Mouse (Mus musculus) brain, embryonic 18.5 days (tissue): ENCODE results near the gene Lhx5.

Experiments
- DNase-seq: peaks from one replicate; pipeline ENCODE4 v3.0.0-alpha.2; 2012; ENCODE audit warnings: low read depth, low spot score

Lhx5 gene

GRCm38 (mm10) chr5:120432486-120433015, 1.1 kb downstream of the Lhx5 start:
- no peak for DNase-seq

DNA sequence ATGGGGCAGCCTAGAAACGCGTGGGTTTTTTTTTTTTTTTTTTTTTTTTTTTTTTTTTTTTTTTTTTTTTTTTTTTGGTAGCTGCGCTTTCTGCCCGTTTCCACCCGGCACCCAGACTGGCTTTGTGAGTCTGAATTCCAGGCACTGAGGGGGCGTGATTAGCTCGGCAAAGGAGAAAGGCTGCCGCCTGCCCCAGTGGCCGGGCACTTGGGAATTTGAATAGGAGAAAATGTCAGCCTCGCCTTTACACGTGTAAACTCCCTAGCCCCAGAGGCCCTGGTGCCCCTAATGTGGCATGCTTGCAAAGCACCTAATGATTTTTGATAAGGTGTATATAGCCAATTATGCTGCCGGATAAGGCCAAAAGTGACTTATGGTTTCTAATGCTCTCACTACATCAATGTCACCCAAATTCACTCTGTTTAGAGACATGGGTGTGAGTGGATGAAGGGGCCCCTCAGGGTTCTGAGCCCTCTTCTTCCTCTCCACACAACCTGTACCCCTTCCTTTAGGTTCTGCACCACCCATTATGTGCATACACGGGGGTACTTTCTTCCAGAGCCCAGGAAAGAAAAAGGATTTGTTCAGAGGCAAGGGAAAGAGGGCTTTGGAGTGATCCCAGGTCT, 1.7 kb downstream of the Lhx5 start:
- no peak for DNase-seq

GRCm38 (mm10) chr5:120434231-120434735, 2.8 kb downstream of the Lhx5 start:
- DNase-seq = no peak

GRCm38 (mm10) chr5:120435006-120435681, 3.6 kb downstream of the Lhx5 start:
- no peak for DNase-seq

DNA sequence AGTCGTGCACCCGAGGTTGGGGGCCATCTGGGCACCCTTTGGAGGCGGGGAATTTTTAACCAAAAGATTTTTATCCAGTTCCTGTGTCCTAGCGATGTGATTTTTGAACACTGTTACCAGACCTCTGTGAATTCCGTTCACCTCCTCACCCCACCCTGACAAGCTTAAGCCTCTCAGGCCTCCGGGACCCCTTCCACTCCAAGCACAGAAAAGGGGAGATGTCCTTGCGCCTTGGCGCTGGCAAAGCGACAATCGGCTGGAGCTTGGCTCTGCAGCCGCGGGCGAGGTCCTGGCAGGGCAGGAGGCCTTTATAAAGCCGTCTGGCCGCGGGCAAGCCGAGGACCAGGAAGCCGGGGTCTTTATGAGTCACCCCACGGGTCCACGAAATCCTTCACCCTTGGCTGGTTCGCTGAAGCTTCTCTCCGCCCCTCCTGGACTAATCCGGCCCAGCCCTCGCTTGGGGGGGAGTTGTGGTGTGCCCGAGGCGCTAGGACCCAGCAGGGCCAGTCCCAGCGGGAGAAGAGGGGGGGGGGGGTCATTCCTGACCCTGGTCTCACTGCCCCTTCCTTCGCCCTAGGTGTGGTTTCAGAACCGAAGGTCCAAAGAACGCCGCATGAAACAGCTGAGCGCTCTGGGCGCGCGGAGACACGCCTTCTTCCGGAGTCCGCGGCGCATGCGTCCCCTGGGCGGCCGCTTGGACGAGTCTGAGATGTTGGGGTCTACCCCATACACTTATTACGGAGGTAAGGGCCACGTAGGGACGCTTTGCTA, 4.4 kb downstream of the Lhx5 start:
- no peak for DNase-seq

GRCm38 (mm10) chr5:120436885-120437495, 5.5 kb downstream of the Lhx5 start:
- DNase-seq = no peak

DNA sequence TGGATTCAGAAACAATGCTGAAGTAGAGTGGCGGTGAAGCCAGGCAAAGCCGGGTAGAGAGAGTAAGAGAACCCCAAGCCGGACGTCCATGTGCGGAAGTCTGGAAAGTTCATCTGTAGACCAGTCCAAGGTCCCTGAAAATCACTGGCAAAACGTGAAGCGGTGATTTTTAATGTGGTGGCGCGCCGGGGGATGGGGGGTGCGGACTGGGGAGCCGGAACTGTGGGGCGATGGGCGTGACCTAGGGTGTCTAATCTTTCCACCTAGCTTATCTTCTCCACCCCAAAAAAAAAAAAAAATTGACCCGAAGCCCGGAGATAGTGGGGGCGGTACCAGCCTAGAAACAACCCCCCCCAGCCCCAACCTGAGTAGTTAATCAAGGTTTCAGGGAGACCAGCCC, 6.0 kb downstream of the Lhx5 start:
- DNase-seq = no peak

GRCm38 (mm10) chr5:120437986-120438385, 6.5 kb downstream of the Lhx5 start:
- DNase-seq = no peak

DNA sequence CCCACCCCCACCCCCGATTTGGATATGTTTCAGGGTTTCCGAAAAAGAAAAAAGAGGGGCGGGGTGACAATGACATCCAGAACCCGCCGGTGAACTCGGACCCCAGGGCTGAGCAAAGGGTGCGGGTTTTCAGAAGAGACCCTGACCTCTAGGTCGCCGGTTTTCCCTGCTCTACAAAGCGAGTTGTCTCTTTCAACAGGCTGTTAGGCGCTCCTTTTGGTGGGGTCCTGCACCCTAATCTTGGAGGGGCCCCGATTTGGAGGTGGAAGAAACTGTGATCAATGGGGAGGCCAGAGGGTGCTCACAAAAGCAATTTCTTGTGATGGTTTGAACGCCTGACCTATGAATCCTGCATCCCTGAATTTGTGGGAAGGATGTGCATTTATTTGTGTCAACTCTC, 7.0 kb downstream of the Lhx5 start:
- no peak for DNase-seq

GRCm38 (mm10) chr5:120438991-120439710, 7.7 kb downstream of the Lhx5 start:
- no peak for DNase-seq

DNA sequence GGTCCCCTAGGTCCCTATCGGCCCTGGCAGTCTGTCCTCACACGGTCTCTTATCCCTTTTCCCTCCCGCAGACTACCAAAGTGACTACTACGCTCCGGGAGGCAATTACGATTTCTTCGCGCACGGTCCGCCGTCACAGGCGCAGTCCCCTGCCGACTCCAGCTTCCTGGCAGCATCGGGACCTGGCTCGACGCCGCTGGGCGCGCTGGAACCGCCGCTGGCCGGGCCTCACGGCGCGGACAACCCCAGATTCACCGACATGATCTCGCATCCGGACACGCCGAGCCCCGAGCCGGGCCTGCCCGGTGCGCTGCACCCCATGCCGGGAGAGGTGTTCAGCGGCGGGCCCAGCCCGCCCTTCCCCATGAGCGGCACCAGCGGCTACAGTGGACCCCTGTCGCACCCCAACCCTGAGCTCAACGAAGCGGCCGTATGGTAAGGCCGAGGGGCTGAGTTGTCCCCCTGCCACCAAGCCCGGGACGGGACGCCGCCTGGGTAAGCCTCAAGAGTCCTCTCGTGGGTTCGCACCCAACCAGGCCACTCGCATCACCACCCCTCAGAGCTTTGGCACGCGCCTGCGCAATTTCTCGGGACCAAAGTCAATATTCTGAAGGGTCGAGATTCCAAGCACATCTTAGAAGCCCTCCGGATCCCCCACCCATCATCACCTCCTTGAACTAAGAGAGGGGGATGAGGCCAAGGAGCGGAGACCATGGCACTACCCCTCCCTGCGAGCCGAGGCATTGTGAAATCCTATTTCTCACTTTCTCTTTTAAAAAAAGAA, 8.6 kb downstream of the Lhx5 start:
- DNase-seq = no peak

DNA sequence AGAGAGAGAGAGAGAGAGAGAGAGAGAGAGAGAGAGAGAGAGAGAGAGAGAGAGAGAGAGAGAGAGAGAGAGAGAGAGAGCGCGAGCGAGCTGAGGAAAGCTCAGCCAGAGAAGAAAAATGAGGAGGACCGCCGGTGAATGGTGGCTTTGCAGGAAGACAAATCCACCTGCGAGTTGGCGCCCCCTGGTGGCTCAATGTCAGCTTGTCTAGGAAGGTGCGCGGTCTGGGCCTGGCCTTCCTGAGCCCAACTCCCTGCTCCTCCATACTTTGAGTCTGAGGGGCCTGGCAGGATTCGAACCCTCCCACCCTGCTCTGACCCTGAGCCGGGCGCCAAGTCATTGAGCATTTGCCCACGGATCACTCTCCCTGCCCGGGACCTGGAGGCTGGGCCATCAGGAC, 9.2 kb downstream of the Lhx5 start:
- peak; percentile 64 for DNase-seq

DNA sequence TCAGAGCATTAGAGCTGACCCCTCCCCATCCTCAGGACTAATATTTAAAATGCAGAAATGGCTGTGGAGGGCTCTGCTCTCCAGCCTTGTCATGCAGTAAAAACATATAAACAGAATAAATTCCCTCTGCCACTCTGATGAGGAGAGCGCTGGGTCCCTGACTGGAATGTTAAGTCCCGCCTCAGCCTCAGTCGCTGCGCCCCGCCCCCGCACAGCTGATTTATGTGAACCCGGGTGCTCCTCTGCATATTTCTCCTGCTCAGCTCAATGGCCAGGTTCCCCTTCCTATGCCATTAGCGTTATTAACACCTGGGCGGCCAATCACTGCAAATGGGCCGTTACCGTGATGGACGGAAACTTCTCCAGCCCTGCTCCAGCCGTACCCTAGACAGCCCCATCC, 15.8 kb downstream of the Lhx5 start:
- no peak for DNase-seq

DNA sequence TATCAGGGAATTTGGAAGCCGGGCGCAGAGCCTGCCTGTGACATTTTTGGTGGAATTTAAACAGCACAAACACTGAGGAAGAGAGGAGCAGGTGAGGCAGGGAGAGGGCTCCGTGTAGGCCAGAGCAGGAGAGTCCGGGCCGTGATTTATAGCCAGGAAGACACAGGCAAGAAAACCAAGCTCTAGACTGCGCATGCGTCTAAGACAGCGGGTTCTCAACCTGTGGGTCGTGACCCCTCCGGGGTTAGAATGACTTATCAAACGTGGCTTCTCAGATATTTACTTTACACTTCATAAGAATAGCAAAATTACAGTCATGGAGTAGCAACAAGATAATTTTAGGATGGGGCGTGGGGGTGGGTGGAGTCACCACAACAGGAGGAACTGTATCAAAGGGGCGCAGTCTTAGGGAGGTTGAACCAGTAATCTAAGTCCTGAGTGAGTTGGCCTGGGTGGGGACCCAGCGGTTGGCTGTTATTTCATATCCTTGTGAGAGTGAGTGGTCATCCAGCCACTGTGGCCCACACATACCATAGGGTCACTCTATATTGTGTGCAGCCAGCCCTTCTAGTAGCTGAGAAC, 23.3 kb downstream of the Lhx5 start:
- no peak for DNase-seq

DNA sequence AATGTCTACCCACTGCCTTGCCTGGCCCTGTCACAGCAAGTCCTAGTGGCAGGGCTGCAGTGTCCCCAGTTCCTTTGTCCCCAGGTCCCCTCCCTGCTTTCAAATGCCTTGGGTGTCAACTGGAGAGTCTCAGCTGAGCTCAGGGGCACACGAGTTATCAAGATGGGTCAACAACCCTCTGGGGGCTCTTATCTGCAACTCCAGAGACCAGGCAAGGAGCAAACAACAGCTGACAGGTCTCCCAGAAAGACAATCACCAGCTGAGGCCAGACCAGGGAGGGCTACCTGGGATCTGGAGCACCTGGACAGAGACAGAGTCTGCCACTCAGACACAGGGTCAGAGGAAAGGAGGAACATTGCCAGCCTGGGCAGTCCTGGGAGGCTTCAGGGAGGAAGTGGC, 24.8 kb downstream of the Lhx5 start:
- no peak for DNase-seq

GRCm38 (mm10) chr5:120456841-120457554, 25.5 kb downstream of the Lhx5 start:
- no peak for DNase-seq

DNA sequence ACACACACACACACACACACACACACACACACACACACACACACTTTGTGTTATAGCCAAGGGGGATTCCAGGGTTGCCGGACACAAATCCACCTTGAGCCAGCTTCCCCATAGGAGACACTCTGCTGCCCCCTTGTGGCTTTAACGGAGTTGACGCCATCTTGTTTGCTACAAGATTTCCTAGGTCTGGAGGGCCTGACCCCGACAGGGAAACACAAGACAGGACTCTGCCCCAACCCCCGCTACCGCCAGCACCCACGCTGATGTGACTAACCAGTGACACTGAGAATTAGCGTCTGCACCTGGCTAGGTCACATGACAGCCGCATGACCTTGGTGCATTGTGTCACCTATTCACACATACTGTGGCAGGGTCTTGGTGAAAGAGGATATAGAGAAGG, 26.1 kb downstream of the Lhx5 start:
- DNase-seq = no peak

DNA sequence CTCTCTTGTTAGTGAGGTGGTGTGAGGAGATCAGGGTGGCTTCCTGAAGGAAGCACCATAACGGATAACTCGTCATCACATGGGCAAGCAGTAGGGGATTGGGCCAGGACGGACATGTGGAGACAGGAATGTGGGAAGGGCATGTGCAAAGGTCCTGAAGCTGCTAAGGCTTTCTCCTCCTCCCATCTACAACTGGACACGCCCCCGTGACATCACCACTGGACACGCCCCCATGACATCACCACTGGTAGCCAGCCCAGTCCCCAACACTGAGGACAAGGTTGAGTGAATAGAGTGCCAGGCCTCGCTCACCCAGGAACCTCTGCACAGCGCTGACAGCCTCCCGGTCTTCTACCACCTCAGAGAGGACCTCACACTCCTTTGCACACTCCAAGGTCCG, 27.6 kb downstream of the Lhx5 start:
- no peak for DNase-seq

DNA sequence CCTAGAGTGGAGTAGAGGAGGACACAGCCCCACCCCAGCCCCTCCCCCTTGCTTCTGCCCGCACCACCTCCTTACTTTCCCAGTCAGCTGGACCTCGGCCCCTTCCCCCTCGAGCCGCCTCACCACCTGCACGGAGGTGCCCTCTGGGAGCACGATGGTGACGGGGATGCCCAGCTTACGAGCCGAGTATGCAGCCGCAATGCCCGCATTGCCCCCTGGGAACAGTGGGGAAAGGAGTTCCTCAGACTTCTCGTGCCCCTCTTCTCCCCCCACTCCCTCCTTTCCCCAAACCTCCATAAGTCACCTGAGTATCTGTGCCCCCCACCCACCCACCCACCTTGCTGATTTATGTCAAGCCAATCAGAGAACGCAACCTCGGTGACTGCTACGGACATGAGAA, 30.4 kb downstream of the Lhx5 start:
- DNase-seq = no peak

DNA sequence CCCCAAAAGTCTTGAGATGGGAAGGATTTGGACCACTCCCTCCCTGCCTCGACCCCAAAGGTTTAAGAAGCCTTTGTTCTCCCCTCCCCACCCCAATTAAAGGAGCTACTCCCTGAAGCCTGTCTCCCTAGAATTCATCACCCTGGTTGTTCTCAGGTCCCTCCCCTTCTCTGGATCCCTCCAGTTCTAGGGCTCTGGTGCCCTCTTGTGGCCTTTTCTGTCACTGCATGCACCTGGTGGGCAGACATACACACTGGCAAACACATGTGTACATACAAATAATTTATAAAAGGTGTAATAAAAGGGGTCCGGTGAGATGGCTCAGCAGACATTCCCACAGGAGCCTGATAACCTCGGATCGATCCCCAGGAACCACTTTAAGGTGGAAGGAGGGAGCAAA, 32.8 kb downstream of the Lhx5 start:
- no peak for DNase-seq
